Mouse (Mus musculus) kidney, postnatal 4 days (tissue): ENCODE measurements around the gene Osbp.

ENCODE experiments used
- DNase-seq, 2 experiments: peaks; one replicate each; pipeline ENCODE4 v3.0.0; 2021; ENCODE audit warnings: mixed read lengths in 2 of 2

Gene Osbp

DNA sequence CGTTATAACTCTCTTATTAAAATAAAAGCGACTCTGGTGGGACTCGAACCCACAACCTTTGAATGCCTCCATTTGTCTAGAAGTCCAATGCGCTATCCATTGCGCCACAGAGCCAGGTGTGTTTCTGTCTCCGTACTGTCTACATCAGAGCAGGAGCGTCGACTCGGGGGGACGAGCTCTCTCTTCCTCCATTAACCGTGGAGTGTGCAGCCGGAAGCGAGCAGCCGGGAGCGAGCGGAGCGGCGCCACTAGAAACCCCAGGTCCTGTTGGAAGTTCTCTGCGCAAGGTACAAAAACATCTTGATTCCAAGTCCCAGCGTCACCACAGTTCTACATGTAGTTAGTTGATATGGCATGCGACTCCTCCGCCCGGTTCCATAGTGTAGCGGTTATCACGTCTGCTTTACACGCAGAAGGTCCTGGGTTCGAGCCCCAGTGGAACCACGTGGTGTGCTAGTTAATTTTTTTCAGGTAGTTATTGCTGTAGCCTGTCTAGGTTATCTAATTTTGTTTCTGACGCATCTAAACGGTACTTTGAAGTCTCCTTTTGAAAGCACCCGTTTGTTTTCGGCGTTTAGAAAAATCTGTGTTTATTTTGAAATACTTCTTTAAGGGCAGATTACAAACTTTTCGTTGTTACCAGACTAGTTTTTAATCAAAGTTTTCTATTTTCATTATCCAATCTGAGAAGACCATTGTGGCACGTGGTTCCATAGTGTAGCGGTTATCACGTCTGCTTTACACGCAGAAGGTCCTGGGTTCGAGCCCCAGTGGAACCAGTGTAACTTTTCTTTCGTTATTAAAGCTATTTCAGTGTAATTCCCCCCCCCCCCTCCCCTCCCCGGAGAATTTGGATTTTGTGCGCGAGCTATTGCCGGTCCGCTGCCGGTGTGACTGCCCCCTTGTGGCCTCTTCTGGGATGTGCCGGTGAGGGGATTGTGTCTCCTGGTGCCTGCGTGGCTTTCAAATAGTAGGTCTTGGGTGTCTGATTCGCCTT is 46.1 kb downstream of the Osbp start:
- peak; percentile 92 to 95 for DNase-seq

DNA sequence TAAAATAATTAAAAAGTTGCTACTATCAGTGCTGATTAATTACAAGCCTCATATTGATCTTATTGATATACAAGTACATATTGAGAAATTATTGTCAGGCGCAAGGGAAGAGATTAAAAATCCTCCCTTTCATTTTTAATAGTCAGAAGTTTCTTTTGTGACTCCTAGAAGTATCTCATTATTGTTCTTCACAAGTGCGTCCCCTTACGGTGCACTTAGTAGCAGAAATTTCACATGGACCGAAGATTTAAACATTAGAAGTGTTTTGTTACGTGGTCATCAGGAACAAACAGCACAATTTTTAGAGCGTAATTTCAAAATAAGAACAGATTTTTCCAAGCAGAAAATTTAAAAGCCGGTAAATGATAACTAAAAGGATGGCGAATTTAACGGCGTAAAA is 46.9 kb downstream of the Osbp start:
- DNase-seq, result no peak

DNA sequence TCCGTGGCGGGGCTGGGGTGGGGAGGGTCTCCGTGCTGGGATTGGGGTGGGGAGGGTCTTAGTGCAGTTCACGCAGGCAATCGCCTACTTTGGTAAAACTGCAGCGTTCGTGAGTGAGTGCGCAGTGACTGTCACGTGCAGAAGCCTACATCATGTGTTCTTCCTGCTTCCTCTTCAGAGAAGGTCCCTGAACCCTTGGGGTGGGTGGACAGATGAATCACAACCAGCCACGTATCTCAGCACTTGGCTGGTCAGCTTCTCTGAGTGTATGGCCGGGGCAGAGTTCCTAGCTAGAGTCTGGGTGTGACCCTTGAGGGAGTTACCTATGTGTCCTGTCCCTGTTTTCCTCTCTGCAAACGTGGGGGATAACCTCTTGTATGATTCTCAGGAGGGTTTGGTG is 47.5 kb downstream of the Osbp start:
- DNase-seq, result peak; percentile 52 to 68

DNA sequence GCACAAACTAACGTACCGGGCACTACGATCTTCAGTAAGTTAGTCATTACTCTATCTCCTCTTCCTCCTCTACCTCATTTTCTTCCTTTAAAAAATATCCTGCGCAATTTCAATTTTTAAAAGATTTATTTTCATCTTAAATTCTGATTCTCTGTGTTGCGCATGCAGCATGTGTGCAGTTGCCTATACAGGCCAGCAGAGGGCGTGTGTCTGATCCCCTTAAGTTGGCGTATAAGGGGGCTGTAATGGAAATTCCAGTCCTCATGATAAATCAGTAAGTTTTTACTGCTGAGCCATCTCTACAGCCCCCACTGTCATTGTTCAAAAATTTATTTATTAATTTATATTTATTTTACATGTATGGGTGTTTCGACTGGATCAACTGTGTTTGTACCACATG is 50.0 kb downstream of the Osbp start:
- no peak for DNase-seq

DNA sequence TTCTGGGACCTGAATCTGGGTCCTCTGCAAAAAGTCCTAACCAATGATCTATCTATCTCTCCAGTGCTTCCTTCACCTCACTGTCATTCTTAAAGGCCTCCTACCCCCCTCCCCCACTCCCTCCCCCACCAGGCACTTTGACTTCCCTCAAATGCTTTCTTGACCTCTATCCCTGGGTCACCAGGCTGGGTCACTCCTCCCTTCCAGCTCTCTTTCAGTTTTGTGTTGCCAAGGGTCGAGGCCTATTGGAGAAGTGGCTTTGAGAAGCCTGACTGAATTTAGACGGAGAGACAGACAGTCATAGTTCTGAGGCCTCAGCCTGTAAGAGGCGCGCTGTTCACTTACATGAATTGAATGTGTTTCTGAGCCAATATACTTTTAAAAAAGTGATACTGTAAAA is 50.5 kb downstream of the Osbp start:
- no peak for DNase-seq

DNA sequence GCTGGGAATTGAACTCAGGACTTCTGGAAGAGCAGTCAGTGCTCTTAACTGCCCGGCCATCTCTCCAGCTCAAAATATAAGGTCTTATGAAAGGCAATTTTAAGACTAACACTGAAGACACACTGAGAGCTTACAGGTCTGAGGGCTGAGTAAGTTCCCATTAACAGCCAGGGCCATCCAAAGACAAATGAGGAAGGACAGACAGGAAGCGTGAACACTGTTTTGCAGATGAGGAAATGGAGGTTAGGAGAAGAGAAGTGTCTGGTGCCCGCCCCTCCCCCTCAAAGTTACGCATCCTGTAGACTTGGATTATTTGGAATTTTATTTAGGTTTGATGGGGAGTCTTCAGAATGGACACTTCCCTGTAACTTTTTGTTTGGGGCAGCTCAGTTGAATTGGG is 58.4 kb downstream of the Osbp start:
- no peak for DNase-seq

DNA sequence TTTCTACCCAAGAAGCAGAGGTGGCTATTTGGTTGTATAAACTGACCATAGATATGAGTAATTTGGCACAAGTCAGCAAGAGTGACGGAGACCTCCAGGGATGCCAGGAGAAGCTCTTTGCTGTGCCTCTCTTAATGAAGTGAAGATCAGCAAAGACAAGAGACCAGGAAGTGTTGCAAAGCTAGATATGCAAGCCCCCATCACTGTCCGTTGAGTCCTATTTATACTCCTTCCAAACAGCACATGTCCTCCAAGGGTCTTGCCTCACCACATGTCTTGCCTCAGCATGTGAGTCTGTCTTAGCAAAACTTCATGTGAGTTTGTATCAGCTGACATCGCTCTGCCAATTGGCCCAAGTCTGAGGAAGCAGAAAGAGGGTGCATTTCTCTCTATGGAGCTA is 59.6 kb downstream of the Osbp start:
- no peak for DNase-seq

DNA sequence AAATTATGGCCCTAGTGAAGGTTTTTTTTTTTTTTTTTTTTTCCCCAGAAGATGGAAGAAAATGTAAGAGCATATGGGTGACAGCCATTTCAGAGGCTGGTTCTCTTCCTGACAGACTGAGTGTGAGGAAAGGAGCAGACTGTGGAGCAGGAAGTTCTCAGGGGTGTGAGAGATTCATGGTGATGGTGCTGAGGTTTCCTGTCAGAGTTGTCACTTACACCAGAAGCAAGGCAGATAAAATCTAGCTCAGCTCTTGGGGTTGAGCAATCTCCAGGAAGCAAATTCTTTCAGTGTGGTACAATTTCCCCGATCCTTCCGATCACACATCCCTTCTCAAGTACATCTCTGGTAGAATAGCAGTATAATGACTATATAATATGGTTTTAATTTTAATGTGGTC is 60.9 kb downstream of the Osbp start:
- DNase-seq, result no peak

DNA sequence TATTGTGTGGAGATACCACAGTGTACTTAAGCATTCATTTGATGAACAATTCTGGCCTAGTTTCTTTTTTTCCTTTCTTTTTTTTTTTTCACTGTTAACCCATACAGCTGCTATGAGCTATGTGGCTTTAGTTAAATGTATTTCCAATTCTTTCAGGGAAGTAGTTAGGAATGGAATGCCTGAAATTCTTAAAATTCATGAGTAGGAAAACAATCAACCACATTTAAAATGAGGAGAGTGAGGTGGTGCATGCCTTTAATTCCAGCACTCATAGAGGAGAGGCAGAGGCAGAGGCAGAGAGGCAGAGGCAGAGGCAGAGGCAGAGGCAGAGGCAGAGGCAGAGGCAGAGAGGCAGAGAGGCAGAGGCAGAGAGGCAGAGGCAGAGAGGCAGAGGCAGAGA is 72.0 kb downstream of the Osbp start:
- DNase-seq, result no peak

DNA sequence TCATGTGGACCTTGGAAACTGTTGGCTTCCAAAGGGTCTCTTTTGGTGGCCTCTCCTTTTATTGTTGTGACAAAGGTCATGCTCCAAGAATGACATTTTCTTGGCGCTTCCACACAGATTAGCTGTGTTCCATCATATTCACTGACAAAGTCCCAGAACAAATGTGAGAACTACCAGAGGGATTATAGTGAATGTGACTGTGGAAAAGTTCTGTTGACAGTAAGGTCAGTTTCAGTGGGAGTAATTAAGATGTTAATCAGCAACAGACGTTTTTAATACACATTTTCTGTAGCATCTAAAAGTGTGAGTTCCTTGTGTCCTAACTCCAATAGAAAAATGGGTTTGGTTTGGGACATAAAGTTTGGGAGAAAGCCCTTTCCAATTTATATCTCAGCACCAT is 75.5 kb downstream of the Osbp start, which contains the start of gene Olfr1423:
Gene Olfr1423 (minus strand): TSS at position 101 of the 400 bp plus-strand sequence.
- no peak for DNase-seq

DNA sequence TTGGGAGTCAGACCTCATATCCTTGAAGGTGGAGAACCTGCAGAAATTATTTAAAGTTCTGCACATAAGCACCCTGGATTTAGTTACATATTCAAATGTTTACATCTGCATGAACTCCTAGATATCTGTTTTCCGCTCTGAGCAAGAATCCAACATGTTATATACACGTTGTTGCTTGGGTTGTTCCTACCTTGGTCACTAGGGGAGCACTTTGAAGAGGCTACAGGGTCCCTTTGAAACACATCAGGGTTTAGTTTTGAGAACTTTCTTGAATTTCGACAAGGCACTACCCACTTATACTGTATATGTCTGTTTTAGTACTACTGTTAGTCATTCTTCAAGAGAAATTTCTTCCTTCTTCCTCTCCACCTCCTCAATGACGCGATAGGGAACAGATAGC is 77.4 kb downstream of the Osbp start:
- DNase-seq, result no peak
